Mouse (Mus musculus) adrenal gland, adult 8-10 months (tissue): ENCODE measurements at regions not wholly inside any gene's neighbourhood (a gene's known extent, or its start where the extent isn't known, plus 50 kb on each side); places are given as distances from the start of the nearest gene placed in this dataset.

ENCODE experiments used
- DNase-seq: peaks from one replicate; pipeline ENCODE4 v3.0.0; 2022

- DNase-seq, result no peak
These were observed 415.5 kb downstream of the Adamts20 start for GRCm38 (mm10) chr15:94049638-94050273.

- DNase-seq, result no peak
These were observed 419.0 kb downstream of the Adamts20 start for GRCm38 (mm10) chr15:94046186-94046585.

- no peak for DNase-seq
These were observed 420.0 kb downstream of the Adamts20 start for GRCm38 (mm10) chr15:94045131-94045756.

DNA sequence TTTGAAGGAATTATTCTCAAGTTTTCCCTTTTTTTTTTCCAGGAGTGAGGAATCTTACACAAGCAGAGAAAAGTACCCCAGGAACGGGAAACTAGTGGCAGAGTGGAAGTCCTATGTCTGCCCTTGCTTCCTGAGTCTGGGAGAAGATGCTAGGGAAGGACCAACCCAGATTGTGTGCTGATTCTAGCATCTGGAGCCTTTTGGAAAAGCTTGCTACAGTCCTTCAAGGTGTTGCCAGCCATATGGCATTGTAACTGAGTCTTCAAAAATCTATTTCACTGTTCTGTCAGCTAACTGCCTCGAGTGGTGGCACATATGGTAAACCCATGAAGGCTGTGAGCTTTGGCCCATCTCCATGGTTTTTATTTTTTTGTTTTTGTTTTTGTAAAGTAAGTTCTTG lies 432.3 kb downstream of the Adamts20 start:
- no peak for DNase-seq

DNA sequence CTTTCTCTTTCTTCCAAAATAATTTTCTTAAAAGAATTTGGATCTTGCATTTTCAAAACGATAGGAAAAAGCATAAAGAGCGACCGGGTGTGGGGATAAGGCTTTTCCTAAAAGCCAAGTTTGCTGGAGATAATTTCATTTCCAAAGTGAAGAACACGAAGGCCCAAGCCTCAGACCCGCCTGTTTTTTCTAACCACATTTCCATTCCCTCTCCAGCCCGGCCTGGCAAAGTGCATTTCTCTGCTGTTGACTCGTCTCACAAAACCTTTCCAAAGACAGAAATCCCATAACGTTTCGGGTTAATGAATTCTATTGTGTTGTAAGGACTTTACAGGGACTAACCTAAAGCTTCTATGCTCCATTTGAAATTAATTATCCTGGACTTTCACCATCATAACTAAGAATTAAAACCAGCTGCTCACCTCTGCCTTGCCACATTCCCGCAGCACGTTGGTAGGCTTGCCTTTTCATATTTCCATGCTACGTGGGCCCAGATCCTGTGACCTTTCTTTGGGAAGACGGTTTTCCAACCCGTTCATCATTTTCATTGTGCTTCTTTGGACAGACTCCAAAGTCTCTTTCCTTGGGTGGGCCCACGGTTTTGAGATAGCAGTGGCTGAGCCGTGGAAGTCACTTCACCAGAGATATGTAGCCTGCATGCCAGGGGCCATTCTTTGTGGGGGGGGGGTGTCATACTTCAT lies 430.5 kb upstream of the Prickle1 start:
- no peak for DNase-seq

GRCm38 (mm10) chr15:94025239-94025971 lies 429.7 kb upstream of the Prickle1 start:
- peak; percentile 15 for DNase-seq

DNA sequence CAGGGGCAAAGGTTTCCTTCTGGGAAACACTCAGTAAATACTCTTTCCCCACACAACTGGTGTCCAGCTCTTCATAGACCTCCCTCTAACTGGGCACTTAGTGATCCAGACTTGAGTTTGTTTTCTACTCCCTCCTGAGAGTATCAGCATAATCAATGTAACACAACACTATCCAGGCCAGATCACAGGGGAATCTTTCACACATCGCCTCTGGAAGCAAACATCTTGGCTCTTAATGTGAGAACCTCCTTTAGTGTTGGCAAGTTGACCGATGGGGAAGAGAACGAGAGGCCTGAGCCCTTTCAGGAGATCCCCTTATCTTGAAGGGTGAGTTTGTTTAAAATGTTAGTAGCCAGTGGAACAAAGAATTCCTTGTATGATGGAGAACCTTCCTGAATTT lies 429.1 kb upstream of the Prickle1 start:
- DNase-seq, result no peak

- DNase-seq, result no peak
These were observed 428.5 kb upstream of the Prickle1 start for GRCm38 (mm10) chr15:94024126-94024730.

- no peak for DNase-seq
These were observed 427.8 kb upstream of the Prickle1 start for GRCm38 (mm10) chr15:94023501-94023900.

- DNase-seq, result no peak
These were observed 422.1 kb upstream of the Prickle1 start for GRCm38 (mm10) chr15:94017814-94018213.

DNA sequence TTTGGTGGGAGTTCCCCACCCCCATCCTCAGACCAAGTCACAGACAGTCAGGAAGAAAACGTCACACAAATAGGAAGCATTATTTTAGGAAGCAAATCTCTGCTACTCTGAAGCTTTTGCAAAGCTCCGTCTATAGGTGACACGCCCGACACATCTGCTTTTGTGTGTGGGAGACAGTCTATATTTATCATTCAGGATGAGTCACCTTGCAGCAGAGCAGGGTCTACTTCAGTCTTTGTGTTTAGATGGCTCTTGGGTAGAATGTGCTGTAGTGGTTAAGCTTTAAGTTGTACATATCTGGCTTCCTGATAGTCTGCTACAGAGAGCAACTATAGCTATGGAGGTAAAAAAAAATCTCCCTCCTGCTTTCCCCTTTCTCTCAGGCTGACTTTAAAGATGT lies 415.8 kb upstream of the Prickle1 start:
- no peak for DNase-seq

GRCm38 (mm10) chr15:94006082-94006481 lies 410.4 kb upstream of the Prickle1 start:
- DNase-seq, result no peak

DNA sequence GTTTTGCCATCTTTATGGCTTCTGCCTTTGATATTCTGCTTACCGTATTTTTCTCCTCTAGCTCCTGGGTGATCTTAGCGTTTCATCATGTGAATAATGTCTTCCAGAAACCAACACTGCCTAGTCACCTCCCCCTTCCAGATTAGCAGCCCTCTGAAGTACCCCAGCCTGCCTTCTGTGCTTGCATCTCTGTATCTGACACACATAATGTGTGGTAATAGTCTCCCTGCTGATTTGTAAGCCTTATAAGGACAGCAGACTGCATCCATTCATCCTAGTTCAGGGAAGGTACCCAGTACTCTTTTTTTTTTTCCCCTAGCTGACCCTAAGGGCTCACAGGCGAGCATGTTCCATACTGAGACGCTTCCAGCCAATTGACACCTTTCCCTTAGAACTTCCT lies 409.2 kb upstream of the Prickle1 start:
- no peak for DNase-seq

GRCm38 (mm10) chr15:94003145-94003544 lies 407.5 kb upstream of the Prickle1 start:
- DNase-seq, result no peak

GRCm38 (mm10) chr15:93994542-93994941 lies 398.9 kb upstream of the Prickle1 start:
- no peak for DNase-seq

GRCm38 (mm10) chr15:93990139-93990538 lies 394.4 kb upstream of the Prickle1 start:
- DNase-seq, result no peak

GRCm38 (mm10) chr15:93988367-93988766 lies 392.7 kb upstream of the Prickle1 start:
- DNase-seq, result no peak

GRCm38 (mm10) chr15:93986631-93987429 lies 391.1 kb upstream of the Prickle1 start:
- DNase-seq, result no peak

GRCm38 (mm10) chr15:93982091-93982490 lies 386.4 kb upstream of the Prickle1 start:
- DNase-seq, result no peak

DNA sequence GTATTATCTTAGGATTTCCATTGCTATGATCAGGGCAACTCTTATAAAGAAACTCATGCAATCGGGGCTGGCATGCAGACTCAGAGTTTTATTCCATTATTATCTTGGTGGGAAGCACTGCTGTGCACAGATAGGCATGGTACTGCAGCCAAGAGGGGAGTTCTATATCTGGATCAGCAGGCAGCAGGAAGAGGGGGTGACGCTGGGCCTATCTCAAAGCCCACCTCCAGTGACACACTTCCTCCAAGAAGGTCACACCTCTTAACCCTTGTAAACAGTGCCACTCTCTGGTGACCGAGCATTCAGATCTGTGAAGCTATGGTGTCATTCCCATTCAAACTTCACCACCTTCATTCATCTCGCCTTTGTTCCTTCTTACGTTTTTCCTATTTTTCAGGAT lies 381.8 kb upstream of the Prickle1 start:
- DNase-seq, result no peak

GRCm38 (mm10) chr15:93974727-93975126 lies 379.0 kb upstream of the Prickle1 start:
- DNase-seq, result no peak

DNA sequence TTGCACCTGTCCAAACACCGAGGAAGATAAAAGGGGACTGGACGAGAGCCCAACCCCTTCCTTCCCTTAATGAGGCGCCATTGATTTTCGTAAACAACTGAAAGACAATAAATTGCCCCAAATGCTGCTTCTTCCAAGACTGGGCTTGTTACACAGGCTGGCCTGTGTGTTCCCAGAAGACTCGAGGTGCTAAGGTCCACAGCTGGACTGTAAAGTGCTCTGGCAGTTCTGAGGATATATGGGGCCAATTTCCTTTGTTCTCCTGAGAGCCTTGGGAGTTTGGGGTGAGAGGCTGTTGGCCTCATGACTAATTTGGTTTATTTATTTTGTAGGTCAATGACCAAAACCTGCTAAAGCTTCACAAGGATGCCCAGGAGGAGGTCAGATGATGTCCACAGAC lies 377.3 kb upstream of the Prickle1 start:
- DNase-seq, result no peak
